Mouse (Mus musculus) bone marrow, adult 2 months (tissue): Measurements from ENCODE around the gene Sim2. TPM values are rescaled to one million over a fixed set of nuclear protein-coding genes. Genes with fewer than 3 reads are reported as not detected.

Experiments used
- H3K27ac ChIP-seq: fragments of 200-500 bp; 2 replicates; pipeline ENCODE4 v1.5.1; 2012; ENCODE audit warnings: low read depth, mild to moderate bottlenecking, control low read depth, inconsistent platforms, low read length; ENCODE audit not compliant: control insufficient read depth, poor library complexity, insufficient read depth
- H3K4me1 ChIP-seq: fragments of 200-500 bp; 2 replicates; pipeline ENCODE4 v1.6.1; 2011; ENCODE audit warnings: low read length; ENCODE audit not compliant: control insufficient read depth, insufficient read depth
- H3K4me3 ChIP-seq: fragments of 200-500 bp; replicated peaks from 2 replicates; pipeline ENCODE3; 2011; ENCODE audit warnings: mild to moderate bottlenecking, low read depth, low read length, control low read depth; ENCODE audit not compliant: control insufficient read depth
- CTCF ChIP-seq: fragments of 200-500 bp; IDR thresholded peaks from 2 replicates; pipeline ENCODE4 v1.5.1; 2011; ENCODE audit warnings: low read length, control low read depth; ENCODE audit not compliant: control insufficient read depth, insufficient read depth
- POLR2A ChIP-seq: fragments of 200-500 bp; IDR thresholded peaks from 2 replicates; pipeline ENCODE4 v1.6.1; 2011; ENCODE audit warnings: low read depth, mild to moderate bottlenecking, control low read depth, low read length, borderline replicate concordance; ENCODE audit not compliant: control insufficient read depth
- WGBS: fragments of 180-500 bp; shearing (Covaris S2); methylation state at CpG from one replicate; pipeline ENCODE4 v1.1.7; 2018; 5-methylcytosine and 5-hydroxymethylcytosine counted together
- polyA plus RNA-seq: library from polyadenylated mRNA; stranded (reverse); fragments of >200 nt; gene quantifications from 2 replicates; pipeline ENCODE4 v1.2.4, GENCODE M21; 2011; ENCODE audit warnings: low replicate concordance; ENCODE audit not compliant: missing spikeins, insufficient read depth, insufficient read length

Sim2 gene
- polyA plus RNA-seq, 1 experiment: not detected

DNA sequence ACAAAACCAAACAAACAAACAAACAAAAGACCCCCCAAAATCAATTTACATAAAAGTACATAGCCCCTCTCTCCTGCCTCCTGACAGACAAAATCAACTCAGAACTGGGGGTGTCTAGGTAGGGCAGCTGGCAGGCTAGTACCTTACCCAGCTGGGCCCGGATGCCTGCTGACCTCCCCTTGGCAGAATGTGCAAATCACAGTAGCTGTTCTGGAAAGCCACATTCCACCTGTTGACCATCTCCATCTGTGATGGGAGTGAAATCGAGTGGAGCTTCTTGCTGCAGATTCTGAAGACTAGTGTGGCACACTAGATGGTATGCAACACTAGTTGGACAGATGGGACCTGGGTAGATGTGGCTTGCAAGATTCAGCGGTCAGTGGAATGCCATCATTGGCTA lies 34.4 kb upstream of the Sim2 start:
- WGBS: 82% methylated on average over 3 of the region's 3 CpGs
- TF ChIP-seq CTCF (no peak), POLR2A (no peak)
- Histone ChIP-seq H3K4me1 (no peaks in the 10 kb centered on the region), H3K27ac (no peak overlapping the region), H3K4me3 (no peak overlapping the region)

DNA sequence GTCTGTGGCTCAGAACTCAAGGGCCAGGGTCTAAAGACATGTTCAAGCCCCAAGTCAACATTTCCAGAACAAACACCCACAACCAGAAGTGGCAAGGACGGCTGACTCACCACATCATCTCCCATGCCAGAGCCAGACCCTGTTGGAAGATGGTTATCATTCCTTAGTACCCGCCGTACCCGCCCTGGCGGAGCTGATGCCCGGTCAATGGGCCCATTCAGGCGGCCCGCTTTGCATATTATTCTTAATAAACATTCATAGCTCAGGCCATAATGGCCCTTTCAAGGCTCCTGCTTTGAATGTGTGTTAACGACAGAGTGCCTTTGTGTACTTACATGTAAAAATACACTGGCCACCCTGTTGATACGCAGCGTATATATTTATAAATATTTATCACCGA lies 29.6 kb upstream of the Sim2 start:
- WGBS: 90% methylated on average over 12 of the region's 12 CpGs
- Histone ChIP-seq H3K4me3 (no peak overlapping the region), H3K4me1 (no peaks in the 10 kb centered on the region), H3K27ac (no peak overlapping the region)
- TF ChIP-seq CTCF: no peak
- no peak for TF ChIP-seq POLR2A

- Histone ChIP-seq H3K4me1 (no peaks in the 10 kb centered on the region), H3K27ac (no peak overlapping the region), H3K4me3 (no peak overlapping the region)
- WGBS: 82% methylated on average over 8 of the region's 8 CpGs
- TF ChIP-seq CTCF: no peak
These were observed 29.2 kb upstream of the Sim2 start for GRCm38 (mm10) chr16:94055576-94055975.

GRCm38 (mm10) chr16:94059820-94060219 lies 24.9 kb upstream of the Sim2 start:
- WGBS: 69% methylated on average over 9 of the region's 9 CpGs
- Histone ChIP-seq H3K4me3 (no peak overlapping the region), H3K27ac (no peak overlapping the region), H3K4me1 (no peaks in the 10 kb centered on the region)
- TF ChIP-seq POLR2A: no peak
- no peak for TF ChIP-seq CTCF

DNA sequence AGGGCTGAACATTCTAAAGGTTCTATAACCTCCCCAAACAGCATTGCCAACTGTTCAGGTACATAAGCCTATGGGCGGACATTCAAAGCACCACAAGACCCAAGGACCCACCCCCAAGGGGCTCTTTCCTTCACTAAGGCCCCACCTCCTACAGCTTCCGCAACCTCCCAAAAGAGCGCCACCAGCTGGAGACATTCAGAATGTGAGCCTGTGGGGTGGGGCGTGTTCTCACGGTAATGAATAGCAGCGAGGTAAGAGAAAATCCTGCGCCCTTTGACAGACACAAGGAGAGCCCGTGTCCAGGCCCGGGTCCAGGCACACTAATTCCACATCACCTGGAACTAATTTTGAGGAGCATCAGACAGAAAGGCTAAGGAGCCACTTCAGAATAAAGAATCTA lies 20.5 kb upstream of the Sim2 start:
- Histone ChIP-seq H3K27ac (no peak overlapping the region), H3K4me1 (no peaks in the 10 kb centered on the region; the same call in 1 of the 2 replicates), H3K4me3 (no peak overlapping the region)
- WGBS: 91% methylated on average over 9 of the region's 9 CpGs
- TF ChIP-seq CTCF: no peak
- TF ChIP-seq POLR2A: no peak

- Histone ChIP-seq H3K4me3 (peak overlapping the region; percentile 33), H3K4me1 (no peaks in the 10 kb centered on the region; the same call in 1 of the 2 replicates), H3K27ac (no peak overlapping the region)
- WGBS: 57% methylated on average over 24 of the region's 24 CpGs
- TF ChIP-seq CTCF (no peak), POLR2A (no peak)
These were observed 18.7 kb upstream of the Sim2 start for GRCm38 (mm10) chr16:94065728-94066674.

DNA sequence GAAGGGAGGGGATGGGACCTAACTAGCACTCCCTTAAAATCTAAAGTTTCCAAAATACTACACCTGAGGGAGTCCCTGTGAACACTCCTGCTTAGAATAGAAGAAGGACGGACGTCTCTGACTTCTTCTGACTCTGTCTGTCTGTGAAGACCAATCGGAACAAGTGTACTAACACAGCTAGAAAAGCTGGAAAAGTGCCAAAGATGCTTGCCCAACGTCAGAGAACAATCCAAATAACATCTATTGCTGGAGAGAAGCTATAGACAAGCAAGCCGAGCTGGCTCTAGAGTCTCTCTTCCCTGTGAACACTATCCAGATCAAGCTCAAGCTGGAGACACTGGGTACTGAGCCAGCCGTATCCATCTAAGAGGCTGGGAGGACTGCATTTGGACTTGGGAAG lies 18.0 kb upstream of the Sim2 start:
- H3K27ac ChIP-seq: no peak overlapping the region
- no peak for TF ChIP-seq CTCF
- TF ChIP-seq POLR2A: no peak
- 47% methylated on average over 6 of the region's 6 CpGs for WGBS

GRCm38 (mm10) chr16:94067280-94067679 lies 17.5 kb upstream of the Sim2 start:
- no peak overlapping the region for H3K27ac ChIP-seq
- no peak for TF ChIP-seq CTCF
- TF ChIP-seq POLR2A: no peak
- WGBS: 33% methylated on average over 5 of the region's 5 CpGs
- no peak overlapping the region for H3K4me3 ChIP-seq
- no peaks in the 10 kb centered on the region; the same call in 1 of the 2 replicates for H3K4me1 ChIP-seq

More for the DNA sequence above, 18.0 kb upstream of the Sim2 start:
- no peaks in the 10 kb centered on the region; the same call in 1 of the 2 replicates for H3K4me1 ChIP-seq
- no peak overlapping the region for H3K4me3 ChIP-seq

- 72% methylated on average over 5 of the region's 5 CpGs for WGBS
- H3K27ac ChIP-seq: no peak overlapping the region
- no peak overlapping the region for H3K4me3 ChIP-seq
- H3K4me1 ChIP-seq: no peaks in the 10 kb centered on the region; the same call in 1 of the 2 replicates
- TF ChIP-seq CTCF: no peak
- no peak for TF ChIP-seq POLR2A
These were observed 15.7 kb upstream of the Sim2 start for GRCm38 (mm10) chr16:94069061-94069460.
